Mouse (Mus musculus): ENCODE measurements around the gene Ppp1r1a.

The Ppp1r1a gene

DNA sequence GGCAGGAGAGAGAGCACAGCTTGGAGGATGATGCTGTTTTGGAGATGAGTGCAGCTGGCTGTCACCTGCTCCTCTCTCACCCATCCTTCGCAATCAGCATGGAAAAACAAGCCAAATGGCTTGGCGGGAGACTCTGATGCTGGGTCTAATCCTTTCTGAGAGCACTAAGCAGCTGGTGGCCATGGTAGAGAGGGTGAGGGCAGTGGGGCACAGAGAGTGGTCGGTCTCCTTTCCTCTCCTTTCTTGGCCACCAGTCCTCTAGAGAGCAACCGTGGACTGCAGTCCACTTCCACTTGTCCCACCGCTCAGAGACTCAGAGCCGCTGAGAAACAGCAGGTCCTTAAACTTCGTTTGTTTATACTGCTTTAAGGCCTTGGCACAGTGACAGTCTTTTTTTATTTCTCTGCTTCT is 24.2 kb downstream of the Ppp1r1a start:
- DNase-seq, result no peak

DNA sequence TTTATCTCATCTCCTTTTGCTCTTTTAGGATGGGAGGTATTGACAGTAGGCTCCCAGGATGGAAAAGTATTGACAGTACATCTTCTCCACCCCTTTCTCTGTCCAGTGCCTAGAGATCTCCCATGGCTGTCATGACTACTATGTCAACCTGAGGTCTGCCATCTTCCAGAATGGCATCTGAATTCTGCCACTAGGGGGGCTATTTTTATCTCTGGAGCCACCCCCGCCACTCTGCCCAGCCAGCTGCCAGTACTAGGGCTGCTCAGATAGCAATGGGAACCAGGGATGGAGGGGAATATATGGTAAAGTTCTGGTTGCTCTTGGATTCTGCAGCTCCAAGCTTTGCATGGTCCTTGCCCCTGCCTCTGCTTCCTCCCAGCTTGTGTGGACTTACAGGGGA is 26.2 kb downstream of the Ppp1r1a start:
- DNase-seq, result peak; percentile 49

DNA sequence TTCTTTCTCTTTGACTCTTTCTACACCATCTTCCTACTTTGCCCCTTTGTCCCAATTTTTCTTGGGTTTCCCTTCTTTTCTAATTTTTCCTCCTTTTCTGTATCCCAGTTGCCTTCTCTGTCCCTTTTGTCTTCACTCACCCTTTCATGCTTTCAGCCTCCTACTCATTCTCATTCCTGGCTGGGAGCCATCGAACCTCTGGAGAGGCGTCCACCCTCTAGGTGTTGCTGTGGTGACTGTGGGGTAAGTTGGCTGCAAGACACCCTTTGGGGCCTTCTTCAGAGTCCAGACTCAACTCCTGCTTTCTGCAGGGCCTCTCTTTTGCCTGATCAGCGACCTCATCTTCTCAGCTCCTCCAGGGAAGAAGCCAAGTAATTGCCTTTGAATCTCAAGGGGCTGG is 28.5 kb downstream of the Ppp1r1a start:
- no peak for DNase-seq

DNA sequence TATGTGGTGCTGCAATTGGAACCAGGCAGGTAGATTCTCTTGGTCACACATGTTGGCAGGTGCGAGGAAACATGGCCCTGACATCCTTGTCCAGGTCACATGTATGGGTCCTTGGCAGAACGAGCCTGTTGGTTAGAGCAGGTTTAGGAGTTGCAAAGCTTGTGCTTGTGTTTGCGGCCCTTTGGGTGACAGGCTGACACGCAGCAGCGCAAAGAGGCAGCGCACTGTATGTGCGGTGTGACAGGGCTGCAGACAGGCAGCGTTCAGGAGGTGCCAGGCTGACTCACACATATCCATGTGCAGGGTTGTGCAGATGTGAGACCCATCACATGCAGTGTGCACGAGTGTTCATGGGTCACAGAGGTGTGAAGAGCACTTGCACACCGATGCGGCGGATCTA is 34.1 kb downstream of the Ppp1r1a start:
- DNase-seq, result peak; percentile 47

DNA sequence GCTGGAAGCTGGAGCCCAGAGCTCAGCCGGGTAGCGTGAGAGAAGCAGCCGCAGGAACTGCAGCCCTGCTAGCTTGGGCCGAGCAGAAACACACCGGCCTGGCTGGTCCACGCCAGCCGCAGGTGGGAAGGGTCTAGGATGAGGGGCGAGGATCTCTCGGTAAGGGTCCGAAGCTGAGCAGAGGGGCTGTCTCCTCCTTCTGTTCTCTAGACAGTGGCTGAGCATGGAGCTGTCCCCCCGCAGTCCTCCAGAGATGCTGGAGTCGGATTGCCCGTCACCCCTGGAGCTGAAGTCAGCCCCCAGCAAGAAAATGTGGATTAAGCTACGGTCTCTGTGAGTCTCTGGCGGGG is 34.6 kb downstream of the Ppp1r1a start:
- no peak for DNase-seq

DNA sequence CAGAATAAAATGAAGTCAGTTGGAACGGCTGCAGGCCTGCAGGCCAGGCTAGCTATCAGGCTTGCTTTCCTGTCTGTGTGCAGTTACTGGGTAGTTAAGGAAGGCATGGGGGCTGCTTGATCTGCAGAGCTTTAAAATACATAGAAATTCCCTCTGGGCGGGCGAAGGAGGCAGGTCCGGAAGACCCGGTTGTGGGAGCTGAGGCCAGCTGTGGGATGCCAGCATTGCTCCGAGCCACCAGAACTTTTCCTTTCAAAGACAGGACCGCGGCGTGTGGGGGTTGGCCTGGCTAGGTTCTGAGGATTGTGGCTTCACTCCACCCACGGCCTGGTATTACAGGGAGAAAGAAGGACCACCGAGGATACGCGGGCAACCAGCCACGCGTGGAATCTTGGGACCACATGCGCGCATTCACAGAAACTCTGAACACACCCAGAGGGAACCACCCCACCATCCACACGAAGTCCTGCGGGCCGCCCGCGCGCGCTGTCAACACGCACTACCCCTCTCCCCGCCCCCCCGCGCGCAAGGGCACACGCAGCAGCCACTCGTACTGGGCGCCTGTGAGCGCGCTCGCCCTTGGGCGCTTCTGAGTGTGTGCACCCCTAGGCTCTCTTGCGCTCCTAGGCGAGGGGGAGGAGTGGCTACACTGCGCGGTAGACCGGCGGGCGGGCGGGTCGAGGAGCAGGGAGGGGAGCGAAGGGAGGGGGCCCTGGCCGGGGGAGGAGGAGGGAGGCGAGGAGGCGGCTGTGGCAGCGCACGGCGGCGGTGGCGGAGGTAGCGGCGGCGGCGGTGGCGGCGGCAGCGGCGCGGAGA is 35.2 kb downstream of the Ppp1r1a start, which contains the start of gene Pde1b:
Pde1b (plus strand) TSS at position 600 of the 816 bp plus-strand sequence.
- DNase-seq, result peak; percentile 72

DNA sequence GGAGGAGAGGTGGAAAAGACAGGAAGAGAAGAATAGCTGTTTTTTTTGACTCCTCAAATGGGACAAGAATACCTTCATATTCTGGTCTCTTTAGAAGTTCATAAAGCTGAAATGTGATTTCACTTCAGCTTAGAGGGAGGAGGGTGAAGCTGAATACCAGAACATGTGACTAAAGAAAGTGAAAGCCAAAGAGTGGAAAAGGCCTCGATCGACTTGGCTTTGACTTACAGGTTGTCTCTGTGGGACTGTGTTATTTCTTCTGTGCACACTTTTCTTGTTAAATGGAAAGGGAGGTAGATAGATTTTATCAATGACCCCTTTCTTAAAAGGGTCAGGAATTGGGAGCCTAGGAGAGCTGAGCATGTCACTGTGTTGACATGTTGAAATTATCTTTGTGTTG is 36.6 kb downstream of the Ppp1r1a start:
- DNase-seq, result no peak

DNA sequence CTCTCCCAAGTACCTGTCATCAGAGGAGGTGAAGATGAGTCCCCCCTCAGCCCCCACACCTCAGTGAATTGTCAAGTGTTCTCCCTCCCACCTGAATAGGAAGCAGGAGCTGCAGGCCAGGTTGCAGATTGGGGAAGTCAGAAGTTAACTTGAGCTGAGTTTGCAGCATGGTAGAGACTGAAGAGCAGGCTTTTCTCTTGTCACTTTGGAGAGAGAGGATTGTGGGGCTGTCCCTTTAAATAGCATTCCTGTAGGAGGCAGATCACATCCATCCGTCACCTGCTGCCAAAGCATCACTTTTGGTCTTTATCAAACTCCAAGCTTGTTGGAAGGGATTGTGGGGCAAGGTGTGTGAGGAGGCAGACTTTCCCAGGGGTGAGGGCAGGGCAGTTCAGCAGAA is 37.1 kb downstream of the Ppp1r1a start:
- no peak for DNase-seq

DNA sequence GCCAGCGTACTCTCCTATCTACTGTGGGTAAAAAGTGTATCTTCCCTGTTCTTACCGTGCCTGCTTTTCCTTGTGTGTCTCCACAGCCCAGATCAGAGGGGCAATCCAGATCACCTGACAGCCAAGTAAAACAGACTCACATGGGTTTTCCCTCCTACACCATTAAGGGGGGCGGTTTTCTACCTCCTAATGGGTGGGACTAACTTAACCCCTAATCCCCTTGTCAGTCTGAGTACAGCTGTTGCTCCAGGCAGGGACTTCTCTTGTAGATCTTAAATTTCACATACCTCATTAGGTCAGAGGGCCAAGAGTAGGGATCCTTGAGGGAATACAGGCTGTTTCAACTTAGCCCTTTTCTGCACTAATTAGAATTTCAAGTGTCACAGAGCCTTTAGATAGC is 39.6 kb downstream of the Ppp1r1a start:
- DNase-seq, result no peak

DNA sequence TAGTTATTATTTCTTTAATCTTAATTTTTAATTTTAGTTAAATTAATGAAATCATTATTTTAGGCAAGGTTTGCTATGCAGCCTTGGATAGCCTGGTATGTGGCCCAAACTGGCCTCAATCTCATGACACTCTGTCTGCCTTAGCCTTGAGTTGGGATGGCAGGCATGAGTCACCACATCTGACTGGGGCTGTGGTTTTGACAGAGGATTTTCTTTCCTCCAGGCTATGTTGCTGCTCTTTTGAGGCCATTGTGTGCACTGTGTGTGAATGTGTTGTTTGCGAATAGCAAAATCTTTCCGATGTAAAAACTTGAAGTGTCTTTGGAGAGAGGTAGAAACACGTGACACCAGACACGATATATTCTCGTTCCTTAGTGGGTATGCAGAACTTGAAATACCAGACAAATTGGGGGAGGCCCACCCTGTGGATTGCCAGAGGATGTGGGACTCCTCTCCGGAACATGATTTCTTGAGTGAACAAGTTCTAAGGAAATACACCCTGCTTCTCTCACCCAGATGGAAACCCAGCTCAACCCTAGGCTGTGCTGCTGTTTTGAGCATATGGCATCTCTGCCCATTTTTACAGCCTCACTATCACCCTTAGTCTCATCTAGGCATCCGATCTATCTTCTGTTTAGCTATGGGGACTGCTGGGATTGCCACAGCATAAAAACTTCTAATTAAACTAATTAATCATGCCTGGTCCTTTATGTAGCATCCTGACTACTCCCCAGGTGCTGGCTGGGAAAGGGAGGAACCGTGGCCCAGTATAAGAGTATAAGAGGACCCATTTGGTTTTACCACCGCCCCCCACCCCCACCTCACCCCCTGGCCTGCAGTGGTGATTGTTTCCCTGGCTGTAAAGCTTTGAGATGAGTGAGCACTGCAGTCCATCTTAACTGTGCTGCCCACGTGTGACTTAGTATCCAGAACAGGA is 41.3 kb downstream of the Ppp1r1a start:
- DNase-seq, result no peak

DNA sequence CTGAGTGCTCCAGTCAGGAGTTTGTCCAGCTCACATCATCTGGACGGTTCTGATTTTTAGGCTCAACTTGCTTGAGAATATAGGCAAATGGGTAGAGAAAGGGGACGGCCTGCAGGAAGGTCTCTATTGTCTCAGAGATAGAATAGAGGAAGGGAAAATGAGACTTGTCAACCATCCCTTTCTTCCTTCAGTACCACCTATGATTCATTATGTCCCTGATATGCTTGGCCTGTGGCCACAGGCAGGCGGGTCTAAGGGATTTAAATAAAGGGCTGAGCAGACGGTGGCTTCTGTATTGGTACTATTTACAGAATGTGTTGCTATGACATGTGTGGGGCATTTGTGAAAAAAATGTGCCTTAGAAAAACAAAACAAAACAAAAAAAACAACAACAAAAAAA is 49.5 kb downstream of the Ppp1r1a start:
- DNase-seq, result no peak

DNA sequence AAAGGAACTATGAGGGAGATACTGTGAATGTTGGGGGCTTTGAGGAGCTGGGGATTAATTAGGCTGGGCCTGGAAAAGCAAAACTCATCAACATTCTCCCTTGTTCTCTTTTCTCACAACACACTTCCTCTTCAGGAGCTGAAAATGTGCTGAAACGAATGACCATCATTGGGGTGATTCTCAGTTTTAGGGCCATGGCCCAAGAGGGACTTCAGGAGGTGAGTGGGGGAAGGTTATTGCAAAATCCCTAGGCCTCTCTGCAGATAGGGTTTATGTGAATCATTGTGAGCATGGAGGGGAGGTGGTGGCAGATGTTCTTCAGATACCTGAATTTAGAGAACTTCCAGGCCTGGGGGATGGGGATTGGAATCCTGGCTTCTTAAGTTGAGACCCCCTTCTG is 51.1 kb downstream of the Ppp1r1a start:
- no peak for DNase-seq

DNA sequence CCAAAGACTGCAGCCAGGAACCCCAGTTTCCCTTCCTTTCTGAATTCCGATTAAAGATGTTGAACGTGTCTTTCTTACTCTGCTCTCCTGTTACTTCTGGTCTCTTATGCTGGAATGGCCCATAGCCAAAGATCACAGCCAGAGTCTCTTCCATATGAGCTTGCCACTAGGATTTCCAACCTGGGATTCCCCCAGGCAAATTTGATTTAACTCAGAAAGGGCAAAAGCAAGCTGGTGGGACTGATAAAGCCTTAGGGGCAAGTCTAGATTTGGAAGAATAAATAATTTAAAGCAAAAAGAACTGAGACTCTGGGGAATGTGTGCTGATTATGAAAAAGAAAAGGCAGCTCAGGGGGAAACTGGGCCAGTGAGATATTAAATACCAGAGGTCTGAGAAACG is 52.7 kb downstream of the Ppp1r1a start:
- DNase-seq, result no peak

DNA sequence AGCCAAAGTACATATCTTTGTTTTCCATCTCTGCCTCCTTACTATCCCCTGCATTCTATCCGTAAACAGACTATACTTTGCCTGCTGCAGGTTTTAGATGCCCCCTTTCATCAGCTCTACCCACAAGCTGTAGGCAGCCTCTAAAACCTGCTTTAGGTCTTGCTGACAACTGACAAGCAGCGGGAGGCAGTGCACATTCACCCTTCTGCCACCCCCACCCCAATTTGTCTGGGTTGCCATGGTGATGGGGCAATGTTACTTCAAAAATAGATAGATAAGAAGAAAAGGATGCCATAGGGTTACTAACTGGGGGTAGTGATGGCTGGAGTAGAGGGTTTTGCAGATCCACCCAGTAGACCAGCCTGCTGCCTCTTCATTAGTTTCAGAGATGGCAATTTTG is 53.3 kb downstream of the Ppp1r1a start:
- no peak for DNase-seq

DNA sequence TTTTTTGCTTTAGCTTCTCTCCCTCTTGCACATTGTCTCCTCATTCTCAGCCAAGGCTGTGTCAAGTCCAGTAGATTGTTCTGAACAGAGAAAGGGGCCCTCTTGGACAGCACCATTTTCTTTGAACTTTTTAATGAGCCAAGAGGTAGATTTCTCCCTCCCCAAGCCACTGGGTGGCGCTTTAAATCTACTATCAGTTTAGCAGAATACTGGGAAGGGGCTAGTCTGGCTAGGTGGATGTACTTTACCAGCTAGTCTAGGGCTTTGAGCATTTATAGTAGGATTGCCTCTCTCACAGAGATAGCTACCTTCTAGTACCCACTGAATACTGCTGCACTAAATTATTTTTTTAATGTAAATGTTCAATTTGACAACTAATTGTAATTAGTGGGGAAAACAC is 55.3 kb downstream of the Ppp1r1a start:
- no peak for DNase-seq
